Mouse (Mus musculus) left cerebral cortex, postnatal 25 days (tissue): ENCODE data around the gene Zfp346. TPM values are rescaled to one million over a fixed set of nuclear protein-coding genes. Genes with fewer than 3 reads are reported as not detected.
A peak's percentile ranks its signal among the peaks of the same experiment; 100 is the strongest.
"Not testable (repeated sequence)": the region's sequence is repeated elsewhere in the genome, so short reads cannot be mapped to it uniquely, and the experiment has no call there.

Experiments
- DNase-seq, 2 experiments: peaks; one replicate each; pipeline ENCODE4 v3.0.0; 2022; ENCODE audit warnings: low spot score in 2 of 2, mixed read lengths in 1 of 2
- intact Hi-C: fragments of 180-260 bp; cut with DNase I; formaldehyde crosslinking; loops from one replicate; pipeline ENCODE4 v1.15.1; 2025
- total RNA-seq, 2 experiments: library from RNA; stranded (reverse); gene quantifications; 2 replicates each; pipeline ENCODE4 v1.2.3; 2021

The Zfp346 gene
- 10 to 100 TPM; 38.2 to 40.0 TPM for total RNA-seq

DNA sequence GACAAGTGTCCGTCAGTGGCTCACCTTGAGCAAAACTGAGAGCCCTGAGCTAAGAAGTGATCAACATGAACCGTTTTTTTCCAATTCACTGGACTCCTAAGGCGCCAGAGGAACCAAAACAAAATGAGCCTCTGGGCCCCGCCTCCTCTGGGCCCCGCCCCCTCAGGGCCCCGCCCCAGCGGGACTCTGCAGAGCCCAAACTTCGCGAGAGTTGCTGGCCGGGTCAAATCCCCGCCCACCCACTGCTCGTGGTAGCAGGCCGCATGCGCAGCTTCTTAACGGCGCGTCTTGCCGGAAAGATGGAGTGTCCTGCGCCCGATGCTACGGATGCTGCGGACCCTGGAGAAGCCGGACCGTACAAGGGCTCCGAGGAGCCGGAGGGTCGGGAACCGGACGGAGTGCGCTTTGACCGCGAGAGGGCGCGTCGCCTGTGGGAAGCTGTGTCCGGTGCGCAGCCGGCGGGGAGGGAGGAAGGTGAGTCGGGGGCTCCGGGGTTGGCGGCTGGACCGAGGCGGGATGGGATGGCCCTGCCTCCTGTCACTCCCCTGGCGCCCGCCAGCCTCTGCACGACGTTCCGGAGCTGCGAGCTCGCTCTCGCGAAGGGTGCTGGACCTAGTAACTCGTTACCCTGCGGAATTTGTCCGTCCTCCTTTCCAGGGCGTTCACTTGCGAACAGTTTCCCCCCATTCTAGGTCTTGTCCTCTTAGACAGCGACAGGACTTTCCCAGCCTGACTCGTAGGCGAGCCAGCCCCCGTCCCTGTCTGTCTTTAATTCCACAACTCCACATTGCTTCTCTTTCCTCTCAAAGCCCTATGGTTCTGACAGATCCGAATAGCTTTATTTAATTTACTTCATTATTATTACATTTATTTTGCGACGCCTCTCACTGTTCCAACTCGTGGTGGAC, at the start of gene Zfp346:
Gene Zfp346 (plus strand): TSS at position 267 of the 908 bp plus-strand sequence.
- intact Hi-C loops: loop anchor here (1.0 kb wide), 1 partner anchor 73 kb away; no protein-coding TSS in a partner anchor
- DNase-seq: peak; percentile 97 to 98

DNA sequence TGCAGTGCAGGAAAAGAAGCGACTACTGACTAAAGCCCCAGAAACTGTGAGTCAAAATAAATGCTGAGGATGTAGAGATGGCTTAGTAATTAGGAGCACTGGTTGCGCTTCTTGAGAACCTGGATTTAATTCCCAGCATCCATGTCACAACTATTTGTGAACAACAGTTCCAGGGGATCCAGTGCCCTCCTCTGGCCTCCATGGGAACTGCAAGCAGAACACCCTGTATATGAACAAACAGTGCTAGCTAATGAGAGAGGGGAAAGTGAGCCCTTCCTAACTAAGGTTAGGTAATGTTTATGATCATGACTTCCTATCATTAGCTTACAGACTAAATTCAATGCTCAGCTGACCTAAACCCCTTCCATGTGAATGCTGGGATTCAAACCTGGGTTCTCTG, 47.1 kb upstream of the Zfp346 start:
- intact Hi-C loops: no loop called here

DNA sequence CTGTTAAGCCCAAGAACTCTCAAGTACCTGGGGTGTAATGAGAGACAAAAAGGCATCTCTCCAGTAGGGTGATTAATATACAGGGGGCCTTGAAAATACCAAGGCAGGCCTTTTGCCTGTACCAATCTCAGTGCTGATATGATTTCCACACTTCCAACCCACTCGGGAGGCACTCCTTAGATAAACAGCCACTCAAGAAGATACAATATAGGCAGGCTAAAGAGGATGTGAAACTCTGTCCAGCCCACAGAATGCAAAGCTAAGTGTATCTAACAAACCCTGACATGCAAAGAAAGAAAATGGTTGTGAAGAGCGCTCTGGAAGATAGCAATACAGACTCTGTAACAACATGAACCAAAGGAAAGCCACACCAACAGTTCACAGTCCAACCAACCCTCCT, 41.8 kb upstream of the Zfp346 start:
- intact Hi-C loops: no loop called here
- DNase-seq: no peak

More for the DNA sequence above, 47.1 kb upstream of the Zfp346 start:
- DNase-seq: no peak

DNA sequence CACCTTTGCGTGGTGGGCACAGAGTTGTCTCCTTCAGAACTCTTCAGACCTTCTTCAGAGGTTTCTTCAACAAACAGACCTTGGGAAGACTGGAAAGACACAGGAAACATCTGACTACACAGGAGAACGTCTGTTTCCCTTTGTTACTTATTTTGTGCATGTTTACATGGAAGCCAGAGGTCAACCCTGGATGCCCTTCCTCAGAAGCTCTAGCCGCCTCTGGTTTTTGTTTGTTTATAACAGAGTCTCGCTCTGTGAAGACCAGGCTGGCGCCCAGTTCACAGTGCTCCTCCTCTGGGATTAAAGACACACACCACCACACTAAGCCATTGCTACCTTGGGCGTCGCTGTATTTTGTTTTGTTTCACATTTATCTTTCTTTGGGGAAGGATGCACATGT, 35.4 kb upstream of the Zfp346 start:
- intact Hi-C loops: loop anchor here (5.0 kb wide), 1 partner anchor 352 kb away; no protein-coding TSS in a partner anchor
- no peak for DNase-seq

DNA sequence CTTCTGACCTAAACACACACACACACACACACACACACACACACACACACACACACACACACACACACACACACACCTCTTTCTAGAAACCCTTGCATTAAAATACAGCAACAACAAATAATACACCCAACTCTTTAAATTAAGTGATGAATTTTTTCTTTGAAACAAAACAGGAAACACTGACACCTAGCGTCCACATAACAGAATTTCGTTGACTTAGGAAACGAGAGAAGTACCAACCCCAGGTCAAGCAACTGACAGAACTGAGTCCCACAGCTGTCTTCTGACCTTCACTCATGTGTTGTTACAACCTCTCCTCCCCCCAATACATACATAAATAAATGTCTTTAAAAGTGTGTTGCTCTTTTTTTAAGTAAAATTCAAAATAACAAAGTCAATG, 33.8 kb upstream of the Zfp346 start:
- peak in 1 of 2 experiments; percentile 50 for DNase-seq
- intact Hi-C loops: loop anchor here (1.0 kb wide), 1 partner anchor 272 kb away; no protein-coding TSS in a partner anchor

DNA sequence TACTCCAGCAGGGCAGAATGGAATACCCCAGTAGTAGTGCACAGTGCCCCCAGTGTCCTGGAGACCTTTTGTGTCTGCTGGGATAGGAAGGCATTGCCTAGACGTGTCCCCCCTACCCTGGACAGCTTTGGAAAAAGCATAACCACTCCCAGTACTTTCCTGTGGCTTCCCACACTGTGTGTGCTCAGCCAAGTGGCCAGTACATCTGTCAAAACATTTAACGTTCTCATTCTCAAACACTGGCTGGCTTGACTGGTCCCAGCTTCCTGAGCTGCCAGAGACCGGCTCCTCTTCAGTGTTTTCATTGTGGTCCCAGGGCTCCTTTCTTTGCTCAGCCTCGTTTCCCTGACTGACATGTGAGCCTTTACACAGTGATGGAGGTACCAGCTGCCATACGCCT, 29.5 kb upstream of the Zfp346 start:
- intact Hi-C loops: no loop called here
- DNase-seq: no peak

DNA sequence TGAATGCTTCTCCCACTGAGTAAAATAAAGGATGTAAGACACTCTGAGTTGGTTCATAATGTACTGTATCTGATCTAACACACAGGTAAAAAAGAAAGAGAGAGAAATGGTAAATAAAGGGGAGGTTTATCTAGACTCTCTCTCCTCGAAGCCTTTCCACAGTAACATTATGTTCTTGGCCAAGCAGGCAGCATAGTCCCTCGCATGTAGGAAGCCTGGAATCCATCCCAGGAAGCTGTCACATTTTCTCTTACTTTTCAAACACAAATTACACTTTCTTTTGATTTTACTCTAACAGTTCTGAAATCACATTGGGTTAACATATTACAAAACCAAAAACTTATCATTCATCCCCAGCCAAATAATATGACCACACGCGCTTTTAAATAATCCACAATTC, 12.5 kb upstream of the Zfp346 start:
- intact Hi-C loops: no loop called here
- DNase-seq: peak; percentile 21 to 79

DNA sequence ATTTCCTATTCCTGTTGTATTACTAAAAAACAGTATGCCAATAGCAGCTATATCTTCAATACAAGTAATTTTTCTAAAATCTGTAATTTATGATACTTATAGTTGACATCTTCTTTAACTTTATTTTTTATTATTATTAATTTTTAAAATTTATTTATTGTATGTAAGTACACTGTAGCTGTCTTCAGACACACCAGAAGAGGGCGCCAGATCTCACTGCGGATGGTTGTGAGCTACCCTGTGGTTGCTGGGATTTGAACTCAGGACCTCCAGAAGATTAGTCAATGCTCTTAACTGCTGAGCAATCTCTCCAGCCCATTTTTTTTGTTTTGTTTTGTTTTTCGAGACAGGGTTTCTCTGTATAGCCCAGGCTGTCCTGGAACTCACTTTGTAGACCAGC, 7.3 kb upstream of the Zfp346 start:
- DNase-seq, intact Hi-C loops: not testable (repeated sequence)

DNA sequence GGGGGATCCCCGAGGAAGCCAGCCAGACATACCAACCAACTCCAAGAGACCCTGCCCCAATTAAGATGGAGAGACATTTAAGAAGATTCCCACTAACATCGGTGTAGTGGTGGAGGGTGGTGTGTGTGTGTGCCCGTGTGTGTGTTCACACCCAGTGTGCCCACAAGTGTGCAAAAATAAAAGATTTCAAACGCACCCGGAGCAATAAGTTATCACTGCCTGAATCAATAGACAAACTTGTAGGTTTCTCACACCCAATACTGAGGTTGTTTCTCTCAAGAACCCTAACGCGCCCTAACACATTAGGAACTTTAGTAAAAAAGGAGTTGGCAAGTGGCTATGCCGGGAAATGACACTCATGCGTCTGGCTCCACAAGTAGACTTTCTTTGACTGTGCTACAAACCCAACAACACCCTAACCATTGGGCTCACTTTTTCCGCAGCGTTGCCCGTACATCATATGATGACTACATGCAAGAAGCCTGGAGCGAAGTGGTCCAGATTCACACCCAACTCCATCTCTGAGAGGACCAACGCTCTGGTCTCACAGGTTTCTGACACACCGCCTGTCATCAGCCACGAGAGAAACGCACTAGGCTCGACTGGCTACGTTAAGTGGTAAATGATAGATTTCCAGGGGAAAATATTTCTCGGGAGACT, 5.9 kb upstream of the Zfp346 start:
- peak; percentile 9 to 11 for DNase-seq
- intact Hi-C loops: no loop called here

DNA sequence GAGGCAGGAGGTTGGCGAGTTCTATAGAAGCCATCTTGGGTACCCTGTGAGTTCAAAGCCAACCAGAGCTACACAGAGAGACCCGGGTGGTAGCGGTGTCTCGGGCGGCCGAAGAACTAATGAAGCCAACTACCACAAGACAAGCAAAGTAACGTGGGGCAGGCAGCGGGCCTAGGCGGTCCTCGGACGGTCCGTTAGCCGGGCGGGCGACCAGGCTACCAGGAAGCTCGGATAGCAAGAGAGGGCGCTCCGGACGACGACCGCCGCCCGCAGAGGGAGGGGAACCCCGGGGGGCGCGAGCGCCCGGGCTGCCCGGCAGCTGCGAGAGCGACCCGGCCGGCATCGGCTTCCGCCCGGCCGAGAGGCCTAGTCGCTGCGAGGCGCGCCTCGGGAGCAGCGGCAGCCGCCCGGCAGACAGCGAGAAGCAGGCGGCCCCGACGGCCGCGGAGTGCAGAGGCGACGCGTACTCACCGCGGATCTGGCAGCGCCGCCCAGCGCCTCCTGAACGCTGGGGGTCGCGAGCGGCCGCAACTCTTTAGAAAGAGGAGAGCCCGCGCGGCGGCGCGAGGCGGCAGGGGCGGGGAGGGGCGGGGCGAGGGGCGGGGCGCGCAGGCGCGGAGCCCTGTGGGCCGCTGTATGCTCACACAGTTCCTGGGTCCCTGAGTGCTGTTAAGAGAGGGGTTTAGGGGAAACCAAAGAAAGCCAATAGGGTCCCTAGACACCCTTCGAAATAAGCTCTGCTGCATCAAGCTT, 5.2 kb upstream of the Zfp346 start, which contains the start of gene Uimc1:
Gene Uimc1 (minus strand): TSS at position 575 of the 753 bp plus-strand sequence.
- intact Hi-C loops: no loop called here
- peak; percentile 79 to 83 for DNase-seq

DNA sequence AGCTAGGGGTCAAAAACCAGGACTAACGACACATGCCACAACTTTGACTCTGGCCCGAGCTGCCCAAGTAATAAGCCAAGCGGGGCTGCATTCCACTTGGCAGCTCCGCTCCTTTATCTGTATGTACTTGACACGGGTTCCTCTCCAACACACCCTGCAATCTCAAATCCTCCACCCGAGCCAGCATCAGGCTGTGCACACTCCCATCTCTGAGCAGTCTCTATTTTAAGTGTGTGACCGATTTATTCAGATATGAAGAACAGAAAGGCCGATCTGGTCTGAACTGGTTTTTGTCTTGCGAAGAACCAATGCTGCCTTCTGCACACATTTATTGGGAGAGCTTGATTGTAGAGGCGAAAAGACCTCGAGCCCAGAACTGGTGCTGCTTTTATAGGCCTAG, 3.5 kb upstream of the Zfp346 start:
- no peak for DNase-seq
- intact Hi-C loops: no loop called here

DNA sequence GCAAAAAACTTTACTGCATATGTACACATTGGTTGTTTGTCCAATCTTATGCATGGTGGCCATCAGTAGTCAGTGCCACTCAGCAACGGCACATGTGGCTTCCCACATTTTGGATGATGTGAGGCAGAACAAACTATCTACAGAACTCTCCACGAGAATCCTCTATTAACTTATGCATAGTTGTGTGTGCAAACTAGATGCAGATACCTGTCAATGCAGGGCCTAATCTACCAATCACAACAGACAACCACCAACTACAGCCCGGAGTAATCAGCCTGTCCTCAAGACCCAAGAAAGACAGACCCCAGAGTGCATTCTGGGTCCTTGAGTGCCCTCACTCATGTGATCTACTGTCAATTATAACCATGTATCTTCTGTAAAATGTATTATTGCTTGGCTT, 2.7 kb upstream of the Zfp346 start:
- no peak for DNase-seq

DNA sequence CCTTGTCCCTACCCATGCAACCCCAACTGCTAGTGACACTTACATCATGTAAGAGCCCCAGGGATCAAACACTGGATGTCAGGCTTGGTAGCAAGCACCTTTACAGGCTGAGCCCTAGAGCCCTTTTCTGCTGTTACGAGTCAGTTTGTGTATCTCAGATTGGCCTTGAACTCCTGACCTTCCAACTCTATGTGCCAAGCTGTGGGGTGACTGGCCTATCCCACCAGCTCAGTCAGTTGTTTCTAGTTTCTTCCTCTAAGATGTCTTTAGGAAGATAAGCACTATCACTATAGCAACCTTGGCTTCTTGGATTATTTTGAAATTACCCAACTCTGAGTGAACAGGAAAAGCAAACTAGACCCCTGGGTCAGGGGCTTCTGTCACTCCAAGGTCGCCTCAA, 1.8 kb upstream of the Zfp346 start:
- intact Hi-C loops: no loop called here
- DNase-seq: no peak

More for the DNA sequence above, 2.7 kb upstream of the Zfp346 start:
- intact Hi-C loops: no loop called here

DNA sequence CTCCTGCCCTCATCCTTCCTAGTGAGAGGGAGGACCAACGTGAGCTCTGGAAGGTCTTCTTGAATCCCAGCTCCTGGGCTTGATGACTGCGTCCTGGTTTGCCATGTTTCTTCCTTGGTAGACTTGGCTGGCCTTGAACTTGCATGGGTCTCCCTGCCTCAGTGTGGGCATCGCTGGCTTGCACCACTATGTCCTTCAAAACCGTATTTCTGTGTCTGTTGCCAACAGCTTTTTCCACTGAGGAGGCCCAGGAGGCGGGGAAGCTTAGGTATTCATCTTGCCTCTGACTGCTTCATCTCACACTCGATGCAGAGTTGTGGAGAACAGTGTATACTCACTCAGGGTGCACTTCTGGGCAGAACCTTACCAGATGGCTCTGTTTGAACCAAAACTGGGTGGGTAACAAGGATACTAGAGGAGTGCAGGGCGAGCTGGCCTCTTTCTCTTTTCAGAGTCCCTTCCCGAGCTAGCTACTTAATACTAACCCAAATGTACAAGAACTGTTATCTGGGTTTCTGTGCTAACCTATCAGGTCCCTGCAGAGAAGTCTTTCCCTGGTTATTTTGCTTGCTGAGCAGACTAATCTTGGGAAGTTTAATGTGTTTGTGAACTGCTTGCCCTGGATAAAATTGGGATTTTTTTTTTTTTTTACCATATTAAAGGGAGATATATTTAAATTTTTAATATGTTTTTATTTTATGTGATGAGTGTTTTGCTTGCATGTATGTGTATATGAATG, 1.0 kb downstream of the Zfp346 start:
- intact Hi-C loops: loop anchor here (1.0 kb wide), 1 partner anchor 72 kb away; no protein-coding TSS in a partner anchor
- peak; percentile 13 to 16 for DNase-seq

DNA sequence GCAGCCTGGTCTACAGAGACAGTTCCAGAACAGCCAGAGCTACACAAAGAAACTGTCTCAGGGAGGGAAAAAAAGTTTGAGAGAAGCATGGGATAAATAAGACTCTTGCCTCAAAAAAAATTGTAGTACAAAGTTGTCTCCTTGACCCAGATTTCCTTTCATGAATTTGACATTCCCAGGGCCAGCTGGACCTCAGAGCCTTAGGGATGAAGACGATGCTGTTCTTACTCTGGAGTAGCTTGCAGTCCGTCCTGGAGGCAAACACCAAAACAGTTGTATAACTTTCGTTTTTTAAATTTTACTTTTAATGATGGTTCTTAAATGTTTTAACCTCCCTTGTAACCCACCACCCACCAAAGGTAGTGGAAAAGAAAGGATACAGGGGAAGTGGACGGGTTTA, 2.0 kb downstream of the Zfp346 start:
- intact Hi-C loops: no loop called here

DNA sequence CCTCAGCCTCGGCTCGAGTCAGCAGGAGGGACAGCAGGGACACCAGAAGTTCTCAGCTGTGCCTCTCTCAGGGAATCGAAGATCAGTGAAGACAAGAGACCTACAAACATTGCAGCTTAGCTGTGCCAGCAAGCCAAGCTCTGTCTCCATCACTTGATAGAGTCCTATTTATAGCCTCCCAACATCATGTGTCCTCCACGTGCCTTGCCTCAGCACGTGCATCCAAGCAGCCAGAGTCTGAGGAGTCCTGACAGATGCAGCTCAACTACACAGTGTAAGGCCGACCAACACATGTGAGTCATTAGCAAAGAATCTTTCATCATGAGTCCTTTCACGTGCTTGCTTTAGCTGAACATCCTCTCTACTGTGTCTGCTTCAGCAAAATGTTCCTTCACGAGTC, 2.6 kb downstream of the Zfp346 start:
- peak; percentile 33 to 56 for DNase-seq
- intact Hi-C loops: no loop called here

More for the DNA sequence above, 2.0 kb downstream of the Zfp346 start:
- no peak for DNase-seq

DNA sequence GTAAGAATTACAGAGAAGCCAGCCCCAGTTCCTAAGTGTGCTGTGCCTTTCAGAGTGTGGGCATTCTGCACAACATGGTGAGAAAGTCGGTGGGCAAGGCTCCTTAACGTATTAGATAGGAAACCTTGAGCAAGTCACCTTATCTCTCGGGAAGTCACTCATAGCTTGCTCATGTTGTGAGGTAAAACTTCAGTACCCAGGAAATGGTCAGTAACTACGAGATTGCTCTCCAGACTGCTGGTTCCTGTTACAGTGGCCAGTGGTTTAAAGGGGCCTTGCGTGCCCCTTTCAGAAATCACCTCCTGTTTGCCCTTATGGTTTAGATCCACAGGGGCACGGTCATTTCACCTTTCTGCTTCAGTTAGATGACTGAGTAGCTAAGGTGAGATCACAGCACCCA, 9.3 kb downstream of the Zfp346 start:
- intact Hi-C loops: no loop called here
- no peak for DNase-seq

DNA sequence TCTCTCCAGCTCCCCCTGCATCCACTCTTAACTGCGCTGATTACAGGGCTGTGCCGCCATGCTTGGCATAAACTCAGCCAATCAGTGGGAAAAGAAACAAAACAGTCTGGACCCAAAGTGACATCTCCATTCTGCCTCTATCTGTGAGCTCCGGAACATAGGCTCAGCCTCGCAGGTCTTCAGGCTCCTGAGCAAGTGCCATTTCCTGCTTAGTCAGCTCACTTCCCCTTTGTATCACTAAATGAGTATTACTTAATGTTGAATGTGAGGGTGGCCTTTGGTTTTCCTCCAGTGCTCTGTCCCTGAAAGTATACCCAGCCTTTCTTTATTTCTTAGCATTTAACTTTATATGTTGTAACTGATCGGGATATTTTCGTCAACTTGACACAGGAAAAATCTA, 19.8 kb downstream of the Zfp346 start:
- intact Hi-C loops: no loop called here
- DNase-seq: no peak

DNA sequence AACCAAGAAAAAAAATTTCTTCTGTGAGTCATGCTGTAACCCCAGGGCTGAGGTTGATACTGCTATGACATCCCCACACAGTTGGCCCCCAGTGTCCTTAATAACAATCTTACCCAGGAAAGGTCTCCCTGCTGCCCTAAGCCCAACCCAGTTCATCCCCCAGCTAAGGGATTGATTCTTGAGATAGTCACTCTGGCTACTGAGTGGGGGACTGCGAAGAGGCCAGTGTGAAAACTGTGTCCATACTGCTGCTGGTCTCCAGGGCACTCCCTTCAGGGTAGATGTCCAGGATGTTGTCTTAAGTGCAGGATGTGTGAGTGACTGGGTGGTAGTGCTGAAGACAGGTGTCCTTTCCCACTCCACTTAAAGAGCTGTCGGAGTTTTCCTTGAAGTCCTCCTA, 28.3 kb downstream of the Zfp346 start, which contains the start of gene Gm17617:
Gene Gm17617 (minus strand): TSS at position 101 of the 400 bp plus-strand sequence.
- no peak for DNase-seq
- intact Hi-C loops: no loop called here
